Mouse (Mus musculus) intestine, embryonic 14.5 days (tissue): ENCODE data around the gene Hip1r. TPM values are rescaled to one million over a fixed set of nuclear protein-coding genes. Genes with fewer than 3 reads are reported as not detected.
A peak's percentile ranks its signal among the peaks of the same experiment; 100 is the strongest.

Source experiments
- ATAC-seq: fragments of 200-750 bp; cut with Nextera tagmentation; replicated peaks from 2 replicates; pipeline ENCODE4 v1.8.0; 2017; ENCODE audit warnings: low read depth, moderate number of reproducible peaks, moderate TSS enrichment, moderate library complexity; ENCODE audit not compliant: low FRiP score, low TSS enrichment
- DNase-seq: peaks from one replicate; pipeline ENCODE4 v3.0.0-alpha.2; 2018; ENCODE audit warnings: low spot score
- H3K27ac ChIP-seq: fragments of 300-500 bp; sonication (generic); 2 replicates; pipeline ENCODE4 v1.5.1; 2014; ENCODE audit warnings: low read depth, mild to moderate bottlenecking, control low read depth
- H3K27me3 ChIP-seq: fragments of 300-500 bp; sonication (generic); replicated peaks from 2 replicates; pipeline ENCODE4 v1.6.1; 2014; ENCODE audit warnings: low read length, control low read depth; ENCODE audit not compliant: control insufficient read depth, insufficient read depth
- H3K36me3 ChIP-seq: fragments of 300-500 bp; sonication (generic); 2 replicates; pipeline ENCODE4 v1.6.1; 2014; ENCODE audit warnings: low read length, control low read depth; ENCODE audit not compliant: control insufficient read depth, insufficient read depth
- H3K4me1 ChIP-seq: fragments of 300-500 bp; sonication (generic); replicated peaks from 2 replicates; pipeline ENCODE4 v1.6.1; 2014; ENCODE audit warnings: low read length, control low read depth, mixed read lengths; ENCODE audit not compliant: control insufficient read depth, insufficient read depth
- H3K4me2 ChIP-seq: fragments of 300-500 bp; sonication (generic); 2 replicates; pipeline ENCODE4 v1.6.1; 2014; ENCODE audit warnings: low read length
- H3K4me3 ChIP-seq: fragments of 300-500 bp; sonication (generic); 2 replicates; pipeline ENCODE4 v1.5.1; 2014; ENCODE audit warnings: low read depth, low read length, control low read depth, mixed read lengths
- H3K9ac ChIP-seq: fragments of 300-500 bp; sonication (generic); 2 replicates; pipeline ENCODE4 v1.6.1; 2014; ENCODE audit warnings: mild to moderate bottlenecking, low read length
- H3K9me3 ChIP-seq: fragments of 300-500 bp; sonication (generic); 2 replicates; pipeline ENCODE4 v1.6.1; 2016; ENCODE audit warnings: low read length, control low read depth; ENCODE audit not compliant: control insufficient read depth
- WGBS: fragments of 180-500 bp; shearing (Covaris S2); extraction: QIAGEN DNeasy Blood & Tissue Kit; methylation state at CpG from one replicate; pipeline ENCODE4 v1.1.7; 2014; 5-methylcytosine and 5-hydroxymethylcytosine counted together
- polyA plus RNA-seq: library from polyadenylated mRNA; unstranded; fragments of >200 nt; fragmentation: Nextera tagmentation; extraction: Ambion mirVana; gene quantifications from 2 replicates; pipeline ENCODE4 v1.2.1, GENCODE M21; 2014

The Hip1r gene
- polyA plus RNA-seq, 1 experiment from 2014 or later, result 17.5 TPM

GRCm38 (mm10) chr5:123938479-123938878, 34.9 kb upstream of the Hip1r start:
- H3K9ac ChIP-seq, result no peak overlapping the region
- 84% methylated on average over 5 of the region's 5 CpGs for WGBS

GRCm38 (mm10) chr5:123946546-123946945, 26.9 kb upstream of the Hip1r start:
- H3K4me2 ChIP-seq, result no peak overlapping the region
- no peak overlapping the region for H3K4me3 ChIP-seq
- no peaks in the 10 kb centered on the region for H3K36me3 ChIP-seq
- no peak overlapping the region for H3K9ac ChIP-seq
- no peaks in the 10 kb centered on the region; the same call in 1 of the 2 replicates for H3K4me1 ChIP-seq
- DNase-seq (no peak), ATAC-seq (no peak)
- no peaks in the 10 kb centered on the region for H3K27me3 ChIP-seq
- WGBS, result 59% methylated on average over 4 of the region's 4 CpGs
- no peaks in the 10 kb centered on the region for H3K9me3 ChIP-seq
- H3K27ac ChIP-seq, result no peak overlapping the region

More at GRCm38 (mm10) chr5:123938479-123938878, 34.9 kb upstream of the Hip1r start:
- no peaks in the 10 kb centered on the region for H3K36me3 ChIP-seq
- no peak overlapping the region for H3K4me3 ChIP-seq
- no peak for DNase-seq
- no peak for ATAC-seq
- no peaks in the 10 kb centered on the region for H3K9me3 ChIP-seq
- H3K27ac ChIP-seq, result no peak overlapping the region
- no peaks in the 10 kb centered on the region for H3K4me1 ChIP-seq
- no peak overlapping the region for H3K4me2 ChIP-seq
- no peaks in the 10 kb centered on the region for H3K27me3 ChIP-seq

- no peaks in the 10 kb centered on the region for H3K9me3 ChIP-seq
- no peak overlapping the region for H3K4me2 ChIP-seq
- H3K4me1 ChIP-seq, result no peaks in the 10 kb centered on the region; the same call in 1 of the 2 replicates
- H3K27me3 ChIP-seq, result no peaks in the 10 kb centered on the region
- no peak overlapping the region for H3K27ac ChIP-seq
- H3K9ac ChIP-seq, result no peak overlapping the region
- H3K36me3 ChIP-seq, result no peaks in the 10 kb centered on the region
- DNase-seq, result peak; percentile 62
- no peak overlapping the region for H3K4me3 ChIP-seq
- 48% methylated on average over 7 of the region's 7 CpGs for WGBS
- no peak for ATAC-seq
These were observed 26.2 kb upstream of the Hip1r start for GRCm38 (mm10) chr5:123947041-123947761.

GRCm38 (mm10) chr5:123952365-123953045, 20.9 kb upstream of the Hip1r start:
- Histone ChIP-seq H3K9ac (no peak overlapping the region), H3K27me3 (no peaks in the 10 kb centered on the region), H3K27ac (no peak overlapping the region), H3K9me3 (no peaks in the 10 kb centered on the region), H3K4me1 (no peaks in the 10 kb centered on the region), H3K4me3 (no peak overlapping the region), H3K4me2 (no peak overlapping the region), H3K36me3 (no peaks in the 10 kb centered on the region)
- DNase-seq (no peak), ATAC-seq (no peak)
- 62% methylated on average over 5 of the region's 5 CpGs for WGBS

GRCm38 (mm10) chr5:123957213-123957612, 16.2 kb upstream of the Hip1r start:
- H3K9ac ChIP-seq, result no peak overlapping the region
- H3K27ac ChIP-seq, result no peak overlapping the region
- H3K9me3 ChIP-seq, result no peaks in the 10 kb centered on the region
- no peak overlapping the region for H3K4me3 ChIP-seq
- WGBS, result 93% methylated on average over 8 of the region's 8 CpGs
- no peaks in the 10 kb centered on the region for H3K4me1 ChIP-seq
- ATAC-seq (no peak), DNase-seq (no peak)
- no peaks in the 10 kb centered on the region for H3K36me3 ChIP-seq
- no peaks in the 10 kb centered on the region for H3K27me3 ChIP-seq
- H3K4me2 ChIP-seq, result no peak overlapping the region

- no peak overlapping the region for H3K9ac ChIP-seq
- 57% methylated on average over 3 of the region's 3 CpGs for WGBS
- H3K4me3 ChIP-seq, result no peak overlapping the region
- H3K27me3 ChIP-seq, result no peaks in the 10 kb centered on the region
- H3K4me1 ChIP-seq, result no peaks in the 10 kb centered on the region
- no peaks in the 10 kb centered on the region for H3K9me3 ChIP-seq
- DNase-seq (no peak), ATAC-seq (no peak)
- no peak overlapping the region for H3K27ac ChIP-seq
- H3K36me3 ChIP-seq, result no peaks in the 10 kb centered on the region
- no peak overlapping the region for H3K4me2 ChIP-seq
These were observed 14.4 kb upstream of the Hip1r start for GRCm38 (mm10) chr5:123959018-123959417.

GRCm38 (mm10) chr5:123960129-123960528, 13.3 kb upstream of the Hip1r start:
- no peak overlapping the region for H3K4me2 ChIP-seq
- no peak overlapping the region for H3K4me3 ChIP-seq
- no peaks in the 10 kb centered on the region for H3K4me1 ChIP-seq
- H3K9me3 ChIP-seq, result no peaks in the 10 kb centered on the region
- WGBS, result 60% methylated on average over 8 of the region's 8 CpGs
- DNase-seq (no peak), ATAC-seq (no peak)
- no peak overlapping the region for H3K9ac ChIP-seq
- no peaks in the 10 kb centered on the region for H3K27me3 ChIP-seq
- H3K36me3 ChIP-seq, result no peaks in the 10 kb centered on the region
- no peak overlapping the region for H3K27ac ChIP-seq

GRCm38 (mm10) chr5:123961046-123961445, 12.4 kb upstream of the Hip1r start:
- H3K27me3 ChIP-seq, result no peaks in the 10 kb centered on the region

GRCm38 (mm10) chr5:123964208-123964607, 9.2 kb upstream of the Hip1r start:
- ATAC-seq (no peak), DNase-seq (no peak)
- H3K4me3 ChIP-seq, result no peak overlapping the region
- no peak overlapping the region for H3K27ac ChIP-seq
- no peak overlapping the region for H3K4me2 ChIP-seq
- H3K36me3 ChIP-seq, result no peaks in the 10 kb centered on the region
- H3K9ac ChIP-seq, result no peak overlapping the region
- H3K27me3 ChIP-seq, result no peaks in the 10 kb centered on the region
- WGBS, result 89% methylated on average over 4 of the region's 4 CpGs
- no peaks in the 10 kb centered on the region for H3K4me1 ChIP-seq
- H3K9me3 ChIP-seq, result no peaks in the 10 kb centered on the region

More at GRCm38 (mm10) chr5:123961046-123961445, 12.4 kb upstream of the Hip1r start:
- DNase-seq (no peak), ATAC-seq (no peak)
- H3K9me3 ChIP-seq, result no peaks in the 10 kb centered on the region
- 79% methylated on average over 12 of the region's 12 CpGs for WGBS
- H3K4me1 ChIP-seq, result no peaks in the 10 kb centered on the region
- no peak overlapping the region for H3K27ac ChIP-seq
- no peak overlapping the region for H3K4me2 ChIP-seq
- H3K4me3 ChIP-seq, result no peak overlapping the region
- no peak overlapping the region for H3K9ac ChIP-seq
- H3K36me3 ChIP-seq, result no peaks in the 10 kb centered on the region
